Mouse (Mus musculus) erythroblast, embryonic 14.5 days (primary cell): ENCODE results near the gene Dleu7.

Source experiments
- GATA1 ChIP-seq: IDR thresholded peaks from 2 replicates; pipeline ENCODE4 v1.6.1; 2012; ENCODE audit warnings: low read length, inconsistent platforms, mixed read lengths
- TAL1 ChIP-seq: IDR thresholded peaks from 3 replicates; pipeline ENCODE4 v1.6.1; 2012; ENCODE audit warnings: low read length, inconsistent platforms, mixed read lengths

DNA sequence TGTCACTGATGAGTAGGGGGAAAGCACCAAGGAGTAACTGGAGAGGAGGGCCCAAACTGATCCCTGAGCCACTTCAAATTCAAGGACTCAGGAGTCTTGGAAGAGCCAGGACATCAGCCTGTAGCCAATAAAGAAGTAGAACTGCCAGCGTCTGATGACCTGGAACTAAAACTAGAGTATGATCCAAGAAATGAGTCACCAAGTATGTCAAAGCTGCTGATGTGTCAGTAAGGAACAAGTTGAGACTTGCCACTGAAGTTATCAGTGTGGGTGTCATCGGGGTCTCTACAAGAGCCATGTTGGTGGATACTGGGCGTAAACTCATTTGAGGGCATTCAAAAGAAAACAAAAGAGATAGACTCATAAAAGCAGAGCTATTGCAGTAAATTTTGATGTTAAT lies 19.2 kb downstream of the Dleu7 start:
- TF ChIP-seq GATA1 (no peak), TAL1 (no peak)
